ENCODE assay signal across 8 mouse cellular contexts in the genomic region with DNA sequence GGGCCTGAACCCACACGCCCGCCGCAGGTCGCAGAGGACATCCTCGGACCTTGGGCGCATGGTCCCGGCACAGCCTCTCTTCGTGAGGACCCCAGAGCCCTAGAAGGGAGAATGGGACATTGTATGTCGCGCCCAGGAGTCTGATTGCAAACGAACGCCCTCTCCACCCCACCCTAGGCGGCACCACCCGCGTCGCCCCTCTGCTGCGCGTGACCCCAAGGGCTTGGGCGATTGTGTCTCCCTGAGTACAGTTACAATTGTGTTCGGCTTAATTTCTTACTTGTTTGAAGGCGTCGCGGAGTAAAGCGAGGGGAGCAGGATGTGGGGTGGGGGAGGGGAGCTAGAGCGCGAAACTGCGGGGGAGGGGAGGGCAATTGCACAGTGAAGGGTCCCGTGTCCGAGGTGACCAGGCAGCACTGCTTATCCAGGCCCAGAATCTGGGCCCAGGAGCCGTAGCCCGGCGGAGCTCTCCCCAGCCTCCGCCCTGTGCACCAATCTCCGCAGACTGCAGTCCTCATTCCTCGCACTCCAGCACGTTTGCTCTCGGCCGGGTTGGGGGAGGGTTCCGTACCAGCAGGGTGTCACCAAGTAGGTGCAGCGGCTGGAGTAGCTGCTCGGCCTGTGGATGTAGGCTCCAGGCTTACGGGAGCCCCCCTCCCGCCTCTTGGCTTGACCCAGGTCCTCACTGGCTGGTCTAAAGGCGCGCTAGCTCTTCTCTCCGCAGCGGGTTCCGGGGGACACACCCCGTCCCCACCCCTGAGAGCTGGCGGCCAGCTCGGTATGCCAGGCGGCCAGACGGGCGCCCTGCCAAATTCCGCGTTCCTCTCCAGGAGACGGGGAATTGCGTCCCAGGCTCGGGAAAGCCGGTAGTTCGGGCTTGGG. TPM values are rescaled to one million over a fixed set of nuclear protein-coding genes. Genes with fewer than 3 reads are reported as not detected.
DNase-seq lines count a peak whose midpoint lies in the region; ATAC-seq and TF ChIP-seq lines count a peak whose summit lies in the region.

No protein-coding gene starts in this region.

- H3K4me1 ChIP-seq in ES-Bruce4 (ENCODE audit: control insufficient read depth, insufficient read depth, low read length), result no peaks in the 10 kb centered on the region
- peaks cover 59% of the 10 kb centered on the region for H3K4me1 ChIP-seq in forebrain, embryonic 15.5 days
- H3K4me1 ChIP-seq in lung, embryonic 14.5 days (ENCODE audit: insufficient read depth), result peaks cover 14% of the 10 kb centered on the region

- peak overlapping the region; percentile 55; the same call in 1 of the 2 replicates for H3K27ac ChIP-seq in ES-Bruce4 (ENCODE audit: insufficient read depth, low read length)
- H3K27ac ChIP-seq in forebrain, embryonic 15.5 days (replicated peaks), result peak overlapping the region; percentile 98
- H3K27ac ChIP-seq in layer of hippocampus, adult 2 months, result peak overlapping the region; percentile 98
- H3K27ac ChIP-seq in lung, embryonic 14.5 days (ENCODE audit: low read depth), result peak overlapping the region; percentile 99

- peak overlapping the region; percentile 75 for H3K9ac ChIP-seq in ES-Bruce4 (ENCODE audit: low read depth, poor library complexity, severe bottlenecking)
- H3K9ac ChIP-seq in forebrain, embryonic 15.5 days (replicated peaks), result peak overlapping the region; percentile 94
- peak overlapping the region; percentile 93 for H3K9ac ChIP-seq in lung, embryonic 14.5 days

- peak overlapping the region; percentile 99 for H3K4me2 ChIP-seq in forebrain, embryonic 15.5 days (replicated peaks)
- peak overlapping the region; percentile 95 for H3K4me2 ChIP-seq in lung, embryonic 14.5 days

- under 1% methylated on average over 61 of the region's 61 CpGs for WGBS in forebrain, embryonic 15.5 days
- WGBS in lung, embryonic 14.5 days, result under 1% methylated on average over 61 of the region's 61 CpGs

- H3K9me3 ChIP-seq in ES-Bruce4 (replicated peaks; ENCODE audit: control insufficient read depth, insufficient read depth, low read length, poor library complexity, severe bottlenecking), result no peaks in the 10 kb centered on the region
- H3K9me3 ChIP-seq in forebrain, embryonic 15.5 days, result no peaks in the 10 kb centered on the region
- no peaks in the 10 kb centered on the region for H3K9me3 ChIP-seq in lung, embryonic 14.5 days (ENCODE audit: low read depth, low read length)

- peak overlapping the region; percentile 63 for H3K4me3 ChIP-seq in ES-Bruce4 (ENCODE audit: low read depth, low read length)
- H3K4me3 ChIP-seq in forebrain, embryonic 15.5 days, result peak overlapping the region; percentile 78
- H3K4me3 ChIP-seq in layer of hippocampus, adult 2 months, result peak overlapping the region; percentile 73
- peak overlapping the region; percentile 66 for H3K4me3 ChIP-seq in lung, embryonic 14.5 days (ENCODE audit: low read depth, low read length)

- TF ChIP-seq EP300 in ES-Bruce4 (IDR thresholded peaks at IDR 0.05; ENCODE audit: insufficient read depth, low read depth, low read length), result peak; percentile 38; the same call in 1 of the 2 replicates

- peak; percentile 87 to 91 for DNase-seq in cerebellum, adult 18-20 months
- peak; percentile 88 for DNase-seq in heart, postnatal 25 days (ENCODE audit: low spot score)
- peak; percentile 77 to 85 for DNase-seq in layer of hippocampus, adult 2 months (ENCODE audit: low spot score in 2 of 2)
- peak; percentile 97 for DNase-seq in lung, embryonic 14.5 days
- peak; percentile 87 for DNase-seq in ovary, adult 18-20 months (ENCODE audit: low spot score)
- DNase-seq in thymus, postnatal 10 days (ENCODE audit: low spot score in 2 of 2), result peak; percentile 27 to 49

- intact Hi-C loops in heart, postnatal 25 days (cut with DNase I), result loop anchor here (2.0 to 10.0 kb wide), 7 partner anchors 28 to 1316 kb away; a partner anchor contains a TSS

- no peaks in the 10 kb centered on the region for H3K27me3 ChIP-seq in ES-Bruce4 (ENCODE audit: control insufficient read depth, insufficient read depth, low read length, poor library complexity, severe bottlenecking)
- H3K27me3 ChIP-seq in forebrain, embryonic 15.5 days, result no peaks in the 10 kb centered on the region
- no peaks in the 10 kb centered on the region for H3K27me3 ChIP-seq in lung, embryonic 14.5 days (ENCODE audit: insufficient read depth, low read length)

- H3K36me3 ChIP-seq in ES-Bruce4 (ENCODE audit: control insufficient read depth, insufficient read depth, low read length, poor library complexity, severe bottlenecking), result no peaks in the 10 kb centered on the region
- no peaks in the 10 kb centered on the region for H3K36me3 ChIP-seq in forebrain, embryonic 15.5 days
- no peaks in the 10 kb centered on the region for H3K36me3 ChIP-seq in lung, embryonic 14.5 days (ENCODE audit: insufficient read depth)

- ATAC-seq in forebrain, embryonic 15.5 days (replicated peaks), result peak; percentile 73
- ATAC-seq in lung, embryonic 14.5 days (ENCODE audit: insufficient read depth), result peak; percentile 80

- TF ChIP-seq CTCF in ES-Bruce4 (IDR thresholded peaks at IDR 0.05; ENCODE audit: low read depth, low read length), result no peak
- no peak for TF ChIP-seq CTCF in layer of hippocampus, adult 2 months (conservative IDR thresholded peaks at IDR 0.05)
- TF ChIP-seq CTCF in lung, embryonic 14.5 days (IDR thresholded peaks at IDR 0.05; ENCODE audit: low read depth), result no peak

- no peak for TF ChIP-seq POLR2A in ES-Bruce4 (IDR thresholded peaks at IDR 0.05; ENCODE audit: insufficient read depth, low read length)

RNA-seq across cellular contexts. Expression of a gene that starts 9.2 kb away (rescaled TPM):
- polyA plus RNA-seq in ES-Bruce4 (2011; ENCODE audit: insufficient read depth, insufficient read length, low read depth, missing spikeins), result 0.31 and 0.67 TPM in 2 replicates
- 14.7 and 16.6 TPM in 2 replicates for polyA plus RNA-seq in forebrain, embryonic 15.5 days (2015; fragmentation: Nextera tagmentation; extraction: Ambion mirVana)
- 1 to 10 TPM; 3.5 to 3.8 TPM for total RNA-seq in heart, postnatal 25 days (2021)
- 1 to 10 TPM; 4.2 to 4.3 TPM for total RNA-seq in layer of hippocampus, adult 2 months (2021)
- 8.9 and 11.4 TPM in 2 replicates for polyA plus RNA-seq in lung, embryonic 14.5 days (2014; fragmentation: Nextera tagmentation; extraction: Ambion mirVana)

RNA-seq across cellular contexts. Expression of a gene that starts 20.5 kb away (rescaled TPM):
- polyA plus RNA-seq in ES-Bruce4 (2011; ENCODE audit: insufficient read depth, insufficient read length, low read depth, missing spikeins), result 0.15 and 0.79 TPM in 2 replicates
- polyA plus RNA-seq in forebrain, embryonic 15.5 days (2015; fragmentation: Nextera tagmentation; extraction: Ambion mirVana), result 10.9 and 13.8 TPM in 2 replicates
- 1 to 10 TPM; 3.3 to 4.0 TPM for total RNA-seq in heart, postnatal 25 days (2021)
- total RNA-seq in layer of hippocampus, adult 2 months (2021), result 10 to 100 TPM; 16.8 to 16.9 TPM
- 8.3 and 8.5 TPM in 2 replicates for polyA plus RNA-seq in lung, embryonic 14.5 days (2014; fragmentation: Nextera tagmentation; extraction: Ambion mirVana)

RNA-seq across cellular contexts. Expression of a gene that starts 26.7 kb away (rescaled TPM):
- polyA plus RNA-seq in ES-Bruce4 (2011; ENCODE audit: insufficient read depth, insufficient read length, low read depth, missing spikeins), result 69.6 and 78.9 TPM in 2 replicates
- 61.9 and 66.3 TPM in 2 replicates for polyA plus RNA-seq in forebrain, embryonic 15.5 days (2015; fragmentation: Nextera tagmentation; extraction: Ambion mirVana)
- total RNA-seq in heart, postnatal 25 days (2021), result 10 to 100 TPM; 32.6 to 35.1 TPM
- total RNA-seq in layer of hippocampus, adult 2 months (2021), result 10 to 100 TPM; 63.6 to 67.6 TPM
- 39.1 and 46.2 TPM in 2 replicates for polyA plus RNA-seq in lung, embryonic 14.5 days (2014; fragmentation: Nextera tagmentation; extraction: Ambion mirVana)

RNA-seq across cellular contexts. Expression of a gene that starts 31.6 kb away (rescaled TPM):
- polyA plus RNA-seq in ES-Bruce4 (2011; ENCODE audit: insufficient read depth, insufficient read length, low read depth, missing spikeins), result not detected in 2 replicates
- polyA plus RNA-seq in forebrain, embryonic 15.5 days (2015; fragmentation: Nextera tagmentation; extraction: Ambion mirVana), result not detected in 2 replicates
- not detected for total RNA-seq in heart, postnatal 25 days (2021)
- total RNA-seq in layer of hippocampus, adult 2 months (2021), result not detected
- polyA plus RNA-seq in lung, embryonic 14.5 days (2014; fragmentation: Nextera tagmentation; extraction: Ambion mirVana), result not detected in 2 replicates

Comparison
In these comparisons a context has a peak if more than half of its experiments do, and no peak if none do; other contexts are left out.
1. Peak in every context shown above with its lines: DNase-seq, ATAC-seq, H3K4me3 ChIP-seq and H3K27ac ChIP-seq.
2. DNase-seq: peak in every context shown above with its lines; median percentile 97 in lung, embryonic 14.5 days; 89 in cerebellum, adult 18-20 months; 88 in heart, postnatal 25 days; 87 in ovary, adult 18-20 months; 81 in layer of hippocampus, adult 2 months; 38 in thymus, postnatal 10 days.